Mouse (Mus musculus) stomach, embryonic 15.5 days (tissue): Measurements from ENCODE around the gene 4921524J17Rik. TPM values are rescaled to one million over a fixed set of nuclear protein-coding genes. Genes with fewer than 3 reads are reported as not detected.

Source experiments
- ATAC-seq: fragments of 200-750 bp; cut with Nextera tagmentation; 2 replicates; pipeline ENCODE4 v1.8.0; 2017; ENCODE audit warnings: low read depth, moderate number of reproducible peaks, moderate TSS enrichment; ENCODE audit not compliant: insufficient read depth, low FRiP score
- H3K27ac ChIP-seq: fragments of 300-500 bp; sonication (generic); 2 replicates; pipeline ENCODE4 v1.5.1; 2015; ENCODE audit warnings: mild to moderate bottlenecking, inconsistent platforms
- H3K27me3 ChIP-seq: fragments of 300-500 bp; sonication (generic); replicated peaks from 2 replicates; pipeline ENCODE4 v1.6.1; 2015; ENCODE audit warnings: inconsistent platforms
- H3K36me3 ChIP-seq: fragments of 300-500 bp; sonication (generic); 2 replicates; pipeline ENCODE4 v1.6.1; 2015; ENCODE audit warnings: inconsistent platforms
- H3K4me1 ChIP-seq: fragments of 300-500 bp; sonication (generic); 2 replicates; pipeline ENCODE4 v1.6.1; 2015; ENCODE audit warnings: inconsistent platforms
- H3K4me2 ChIP-seq: fragments of 300-500 bp; sonication (generic); 2 replicates; pipeline ENCODE4 v1.6.1; 2015; ENCODE audit warnings: mild to moderate bottlenecking, inconsistent platforms
- H3K4me3 ChIP-seq: fragments of 300-500 bp; sonication (generic); replicated peaks from 2 replicates; pipeline ENCODE4 v1.5.1; 2015; ENCODE audit warnings: inconsistent platforms
- H3K9ac ChIP-seq: fragments of 300-500 bp; sonication (generic); 2 replicates; pipeline ENCODE4 v1.6.1; 2015; ENCODE audit warnings: inconsistent platforms
- H3K9me3 ChIP-seq: fragments of 300-500 bp; sonication (generic); 2 replicates; pipeline ENCODE4 v1.6.1; 2016; ENCODE audit warnings: inconsistent platforms
- WGBS: fragments of 180-500 bp; shearing (Covaris S2); methylation state at CpG from one replicate; pipeline ENCODE4 v1.1.7; 2015; 5-methylcytosine and 5-hydroxymethylcytosine counted together
- polyA plus RNA-seq: library from polyadenylated mRNA; unstranded; fragments of >200 nt; fragmentation: Nextera tagmentation; extraction: Ambion mirVana; gene quantifications from 2 replicates; pipeline ENCODE4 v1.2.1, GENCODE M21; 2015

4921524J17Rik gene
- polyA plus RNA-seq, 1 experiment from 2014 or later: 37.7 TPM

GRCm38 (mm10) chr8:85434817-85435216, 2.2 kb upstream of the 4921524J17Rik start:
- no peak overlapping the region for H3K27ac ChIP-seq
- no peak overlapping the region for H3K4me3 ChIP-seq
- no peak overlapping the region for H3K9ac ChIP-seq
- no peaks in the 10 kb centered on the region for H3K9me3 ChIP-seq
- H3K27me3 ChIP-seq: no peaks in the 10 kb centered on the region
- no peaks in the 10 kb centered on the region for H3K4me1 ChIP-seq
- ATAC-seq: no peak
- no peaks in the 10 kb centered on the region for H3K36me3 ChIP-seq
- H3K4me2 ChIP-seq: no peak overlapping the region
- 76% methylated on average over 12 of the region's 12 CpGs for WGBS

- Histone ChIP-seq H3K9me3 (no peaks in the 10 kb centered on the region), H3K4me1 (peaks cover 7% of the 10 kb centered on the region; the same call in 1 of the 2 replicates), H3K27ac (peak overlapping the region; percentile 97), H3K4me3 (peak overlapping the region; percentile 78), H3K36me3 (no peaks in the 10 kb centered on the region), H3K9ac (no peak overlapping the region; the same call in 1 of the 2 replicates), H3K4me2 (peak overlapping the region; percentile 59), H3K27me3 (no peaks in the 10 kb centered on the region)
- ATAC-seq: peak; percentile 12
- 3% methylated on average over 6 of the region's 6 CpGs for WGBS
Measured at GRCm38 (mm10) chr8:85433017-85433393, 372 bp upstream of the 4921524J17Rik start.

GRCm38 (mm10) chr8:85431281-85432167, 1.1 kb downstream of the 4921524J17Rik start:
- Histone ChIP-seq H3K27ac (no peak overlapping the region; the same call in 1 of the 2 replicates), H3K4me1 (peaks cover 9% of the 10 kb centered on the region; the same call in 1 of the 2 replicates), H3K27me3 (no peaks in the 10 kb centered on the region), H3K9me3 (no peaks in the 10 kb centered on the region), H3K4me2 (peak overlapping the region; percentile 59), H3K4me3 (peak overlapping the region; percentile 78), H3K36me3 (no peaks in the 10 kb centered on the region), H3K9ac (no peak overlapping the region)
- ATAC-seq: no peak
- 8% methylated on average over 10 of the region's 10 CpGs for WGBS

GRCm38 (mm10) chr8:85430801-85431200, 1.8 kb downstream of the 4921524J17Rik start:
- H3K9ac ChIP-seq: no peak overlapping the region
- H3K27me3 ChIP-seq: no peaks in the 10 kb centered on the region
- 0 out of 2 replicates have a peak overlapping the region, but pooled peaks have one; percentile 0 for H3K27ac ChIP-seq
- H3K4me1 ChIP-seq: peaks cover 9% of the 10 kb centered on the region; the same call in 1 of the 2 replicates
- peak overlapping the region; percentile 78 for H3K4me3 ChIP-seq
- no peaks in the 10 kb centered on the region for H3K36me3 ChIP-seq
- no peak for ATAC-seq
- peak overlapping the region; percentile 59 for H3K4me2 ChIP-seq
- H3K9me3 ChIP-seq: no peaks in the 10 kb centered on the region
- 26% methylated on average over 3 of the region's 3 CpGs for WGBS

- Histone ChIP-seq H3K9me3 (no peaks in the 10 kb centered on the region), H3K27me3 (no peaks in the 10 kb centered on the region), H3K9ac (no peak overlapping the region), H3K27ac (peak overlapping the region; percentile 26; the same call in 1 of the 2 replicates), H3K4me2 (no peak overlapping the region), H3K36me3 (no peaks in the 10 kb centered on the region), H3K4me1 (peaks cover 9% of the 10 kb centered on the region; the same call in 1 of the 2 replicates), H3K4me3 (no peak overlapping the region)
- 27% methylated on average over 4 of the region's 4 CpGs for WGBS
- ATAC-seq: no peak
Measured at GRCm38 (mm10) chr8:85429219-85429618, 3.4 kb downstream of the 4921524J17Rik start.

- Histone ChIP-seq H3K9me3 (no peaks in the 10 kb centered on the region), H3K9ac (no peak overlapping the region), H3K27ac (no peak overlapping the region), H3K27me3 (no peaks in the 10 kb centered on the region), H3K4me3 (no peak overlapping the region), H3K4me1 (peaks cover 9% of the 10 kb centered on the region; the same call in 1 of the 2 replicates), H3K36me3 (no peaks in the 10 kb centered on the region), H3K4me2 (no peak overlapping the region)
- no peak for ATAC-seq
- 59% methylated on average over 4 of the region's 4 CpGs for WGBS
Measured at GRCm38 (mm10) chr8:85427026-85427425, 5.6 kb downstream of the 4921524J17Rik start.

GRCm38 (mm10) chr8:85421329-85421728, 11.3 kb downstream of the 4921524J17Rik start:
- Histone ChIP-seq H3K9me3 (no peaks in the 10 kb centered on the region), H3K27me3 (no peaks in the 10 kb centered on the region), H3K36me3 (peaks cover 5% of the 10 kb centered on the region; the same call in 1 of the 2 replicates), H3K27ac (no peak overlapping the region), H3K4me2 (no peak overlapping the region), H3K9ac (no peak overlapping the region), H3K4me3 (no peak overlapping the region), H3K4me1 (no peaks in the 10 kb centered on the region)
- WGBS: 97% methylated on average over 1 of the region's 1 CpGs
- no peak for ATAC-seq

GRCm38 (mm10) chr8:85408526-85408925, 24.1 kb downstream of the 4921524J17Rik start:
- Histone ChIP-seq H3K9ac (no peak overlapping the region), H3K4me1 (no peaks in the 10 kb centered on the region), H3K9me3 (no peaks in the 10 kb centered on the region), H3K4me3 (no peak overlapping the region), H3K4me2 (no peak overlapping the region), H3K27ac (no peak overlapping the region), H3K27me3 (no peaks in the 10 kb centered on the region), H3K36me3 (no peaks in the 10 kb centered on the region)
- WGBS: 70% methylated on average over 3 of the region's 3 CpGs
- ATAC-seq: no peak

- Histone ChIP-seq H3K4me1 (no peaks in the 10 kb centered on the region), H3K9me3 (no peaks in the 10 kb centered on the region), H3K27ac (no peak overlapping the region), H3K4me3 (no peak overlapping the region), H3K27me3 (no peaks in the 10 kb centered on the region), H3K9ac (no peak overlapping the region), H3K36me3 (no peaks in the 10 kb centered on the region), H3K4me2 (no peak overlapping the region)
- no peak; the same call in 1 of the 2 replicates for ATAC-seq
- WGBS: 64% methylated on average over 7 of the region's 7 CpGs
Measured at GRCm38 (mm10) chr8:85408053-85408505, 24.6 kb downstream of the 4921524J17Rik start.

- Histone ChIP-seq H3K27ac (no peak overlapping the region), H3K4me2 (no peak overlapping the region), H3K27me3 (no peaks in the 10 kb centered on the region), H3K9ac (no peak overlapping the region), H3K36me3 (no peaks in the 10 kb centered on the region), H3K4me1 (no peaks in the 10 kb centered on the region), H3K9me3 (no peaks in the 10 kb centered on the region), H3K4me3 (no peak overlapping the region)
- 71% methylated on average over 10 of the region's 10 CpGs for WGBS
- ATAC-seq: no peak
Measured at GRCm38 (mm10) chr8:85405961-85406360, 26.7 kb downstream of the 4921524J17Rik start.

GRCm38 (mm10) chr8:85405418-85405817, 27.2 kb downstream of the 4921524J17Rik start:
- no peaks in the 10 kb centered on the region for H3K27me3 ChIP-seq
- no peak overlapping the region for H3K4me2 ChIP-seq
- no peaks in the 10 kb centered on the region for H3K9me3 ChIP-seq
- 35% methylated on average over 3 of the region's 3 CpGs for WGBS
- H3K4me3 ChIP-seq: no peak overlapping the region
- H3K27ac ChIP-seq: no peak overlapping the region
- no peaks in the 10 kb centered on the region for H3K36me3 ChIP-seq
- H3K9ac ChIP-seq: no peak overlapping the region
- ATAC-seq: no peak
- H3K4me1 ChIP-seq: no peaks in the 10 kb centered on the region

GRCm38 (mm10) chr8:85398548-85398947, 34.1 kb downstream of the 4921524J17Rik start:
- H3K27me3 ChIP-seq: no peaks in the 10 kb centered on the region
- H3K9ac ChIP-seq: no peak overlapping the region
- ATAC-seq: no peak
- WGBS: 82% methylated on average over 4 of the region's 4 CpGs
- no peak overlapping the region for H3K27ac ChIP-seq
- H3K4me2 ChIP-seq: no peak overlapping the region
- no peaks in the 10 kb centered on the region for H3K36me3 ChIP-seq
- H3K9me3 ChIP-seq: no peaks in the 10 kb centered on the region
- H3K4me3 ChIP-seq: no peak overlapping the region
- no peaks in the 10 kb centered on the region for H3K4me1 ChIP-seq
